Mouse (Mus musculus) kidney, embryonic 15.5 days (tissue): Measurements from ENCODE around the gene Camk1d. TPM values are rescaled to one million over a fixed set of nuclear protein-coding genes. Genes with fewer than 3 reads are reported as not detected.

Source experiments
- ATAC-seq: fragments of 200-750 bp; cut with Nextera tagmentation; replicated peaks from 2 replicates; pipeline ENCODE4 v1.8.0; 2017; ENCODE audit warnings: moderate TSS enrichment; ENCODE audit not compliant: low FRiP score
- H3K27ac ChIP-seq: fragments of 300-500 bp; sonication (generic); 2 replicates; pipeline ENCODE4 v1.5.1; 2015; ENCODE audit warnings: mild to moderate bottlenecking, inconsistent platforms
- H3K27me3 ChIP-seq: fragments of 300-500 bp; sonication (generic); 2 replicates; pipeline ENCODE4 v1.6.1; 2015; ENCODE audit warnings: inconsistent platforms
- H3K36me3 ChIP-seq: fragments of 300-500 bp; sonication (generic); 2 replicates; pipeline ENCODE4 v1.6.1; 2015; ENCODE audit warnings: inconsistent platforms
- H3K4me1 ChIP-seq: fragments of 300-500 bp; sonication (generic); 2 replicates; pipeline ENCODE4 v1.6.1; 2015; ENCODE audit warnings: inconsistent platforms
- H3K4me2 ChIP-seq: fragments of 300-500 bp; sonication (generic); 2 replicates; pipeline ENCODE4 v1.6.1; 2015; ENCODE audit warnings: moderate library complexity, mild to moderate bottlenecking, inconsistent platforms
- H3K4me3 ChIP-seq: fragments of 300-500 bp; sonication (generic); replicated peaks from 2 replicates; pipeline ENCODE4 v1.5.1; 2015; ENCODE audit warnings: mild to moderate bottlenecking, inconsistent platforms
- H3K9ac ChIP-seq: fragments of 300-500 bp; sonication (generic); 2 replicates; pipeline ENCODE4 v1.6.1; 2015; ENCODE audit warnings: mild to moderate bottlenecking, inconsistent platforms
- H3K9me3 ChIP-seq: fragments of 300-500 bp; sonication (generic); replicated peaks from 2 replicates; pipeline ENCODE4 v1.6.1; 2016; ENCODE audit warnings: inconsistent platforms
- WGBS: fragments of 180-500 bp; shearing (Covaris S2); methylation state at CpG from one replicate; pipeline ENCODE4 v1.1.7; 2015; ENCODE audit warnings: mixed read lengths; 5-methylcytosine and 5-hydroxymethylcytosine counted together
- polyA plus RNA-seq: library from polyadenylated mRNA; unstranded; fragments of >200 nt; fragmentation: Nextera tagmentation; extraction: Ambion mirVana; gene quantifications from 2 replicates; pipeline ENCODE4 v1.2.1, GENCODE M21; 2015

Camk1d gene
- polyA plus RNA-seq, 1 experiment from 2014 or later, result 1.9 TPM

- Histone ChIP-seq H3K4me3 (no peak overlapping the region), H3K4me2 (no peak overlapping the region), H3K27me3 (no peaks in the 10 kb centered on the region), H3K9ac (no peak overlapping the region), H3K4me1 (no peaks in the 10 kb centered on the region), H3K36me3 (no peaks in the 10 kb centered on the region), H3K27ac (no peak overlapping the region), H3K9me3 (no peaks in the 10 kb centered on the region)
- WGBS, result 82% methylated on average over 16 of the region's 16 CpGs
- ATAC-seq, result no peak
These were observed 278.6 kb downstream of the Camk1d start for GRCm38 (mm10) chr2:5435587-5436253.

DNA sequence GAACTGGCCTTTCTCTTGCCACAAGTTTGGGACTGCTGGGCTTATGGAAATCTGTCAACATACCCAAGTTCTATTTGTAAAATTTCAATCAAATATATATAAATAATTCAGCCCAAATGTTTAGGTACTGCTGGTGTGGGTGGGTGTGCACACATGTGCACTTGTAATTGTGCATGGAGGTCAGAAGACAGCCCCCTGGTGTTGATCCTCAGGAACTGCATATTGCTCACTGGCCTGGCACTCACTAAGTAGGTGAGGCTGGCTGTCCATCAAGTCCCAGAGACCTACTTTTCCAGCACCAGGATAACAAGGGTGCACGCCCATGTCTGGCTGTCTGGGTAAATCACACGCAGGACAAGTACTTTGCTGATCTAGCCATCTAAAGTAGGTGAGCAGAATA lies 283.0 kb downstream of the Camk1d start:
- H3K4me1 ChIP-seq, result no peaks in the 10 kb centered on the region
- no peaks in the 10 kb centered on the region for H3K27me3 ChIP-seq
- no peak overlapping the region for H3K27ac ChIP-seq
- no peak overlapping the region for H3K4me3 ChIP-seq
- no peak overlapping the region for H3K4me2 ChIP-seq
- H3K9me3 ChIP-seq, result no peaks in the 10 kb centered on the region
- no peaks in the 10 kb centered on the region for H3K36me3 ChIP-seq
- ATAC-seq, result no peak
- 72% methylated on average over 2 of the region's 2 CpGs for WGBS
- no peak overlapping the region for H3K9ac ChIP-seq

DNA sequence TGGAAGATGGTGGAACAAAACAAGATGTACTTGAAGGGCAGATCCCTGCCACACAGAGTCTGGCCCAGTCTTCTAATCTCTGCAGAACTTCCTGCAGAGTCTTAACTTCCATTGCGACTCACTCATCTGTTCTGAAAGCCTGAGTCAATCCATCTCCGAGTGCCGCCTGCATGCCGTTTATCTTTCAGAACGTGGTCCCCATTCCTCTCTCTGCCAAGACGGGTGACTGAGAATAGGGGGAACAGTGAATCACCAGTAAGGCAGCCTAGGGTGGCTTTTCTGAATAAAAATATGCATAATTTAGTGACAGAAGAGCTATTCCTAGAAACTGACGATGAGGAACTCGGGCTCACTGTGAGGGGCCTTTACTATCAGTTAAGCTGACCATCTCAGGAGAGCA lies 284.4 kb downstream of the Camk1d start:
- Histone ChIP-seq H3K4me3 (no peak overlapping the region), H3K36me3 (no peaks in the 10 kb centered on the region), H3K4me1 (no peaks in the 10 kb centered on the region), H3K27me3 (no peaks in the 10 kb centered on the region), H3K4me2 (no peak overlapping the region), H3K27ac (no peak overlapping the region), H3K9ac (no peak overlapping the region), H3K9me3 (no peaks in the 10 kb centered on the region)
- 84% methylated on average over 8 of the region's 8 CpGs for WGBS
- ATAC-seq, result no peak

DNA sequence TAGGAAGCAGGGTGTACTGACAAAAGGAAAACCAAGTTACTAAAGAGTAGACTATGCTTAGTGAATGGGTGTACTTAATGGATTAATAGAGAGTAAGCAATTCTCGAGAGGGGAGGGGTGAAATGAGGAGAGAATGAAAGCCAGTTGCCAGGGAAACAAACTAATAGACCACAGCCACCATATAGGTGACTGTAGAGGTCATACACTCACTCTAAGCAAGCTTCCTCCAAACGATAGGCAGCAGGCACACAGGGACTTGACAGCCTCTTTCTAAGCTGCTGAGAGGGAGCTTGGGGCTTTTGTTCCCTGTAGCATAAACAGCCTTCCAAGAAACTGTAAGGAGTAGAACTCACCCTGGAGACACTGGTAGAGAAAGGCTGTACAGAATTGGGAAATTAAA lies 288.2 kb downstream of the Camk1d start:
- Histone ChIP-seq H3K27me3 (no peaks in the 10 kb centered on the region), H3K4me2 (no peak overlapping the region), H3K27ac (no peak overlapping the region), H3K9ac (no peak overlapping the region), H3K4me3 (no peak overlapping the region), H3K36me3 (no peaks in the 10 kb centered on the region), H3K4me1 (no peaks in the 10 kb centered on the region), H3K9me3 (no peaks in the 10 kb centered on the region)
- ATAC-seq, result no peak
- 31% methylated on average over 2 of the region's 2 CpGs for WGBS

- no peaks in the 10 kb centered on the region for H3K4me1 ChIP-seq
- H3K36me3 ChIP-seq, result no peaks in the 10 kb centered on the region
- no peaks in the 10 kb centered on the region for H3K27me3 ChIP-seq
- no peak overlapping the region for H3K27ac ChIP-seq
- no peaks in the 10 kb centered on the region for H3K9me3 ChIP-seq
- H3K9ac ChIP-seq, result no peak overlapping the region
- no peak overlapping the region for H3K4me3 ChIP-seq
- no peak for ATAC-seq
- H3K4me2 ChIP-seq, result no peak overlapping the region
- WGBS, result 86% methylated on average over 3 of the region's 3 CpGs
These were observed 288.7 kb downstream of the Camk1d start for GRCm38 (mm10) chr2:5425612-5426011.

- no peaks in the 10 kb centered on the region for H3K27me3 ChIP-seq
- no peak overlapping the region for H3K9ac ChIP-seq
- no peak overlapping the region for H3K4me2 ChIP-seq
- 0 out of 2 replicates have a peak, but pooled peaks cover 3% of the 10 kb centered on the region for H3K4me1 ChIP-seq
- no peaks in the 10 kb centered on the region for H3K36me3 ChIP-seq
- WGBS, result 63% methylated on average over 5 of the region's 5 CpGs
- H3K4me3 ChIP-seq, result no peak overlapping the region
- no peak overlapping the region for H3K27ac ChIP-seq
- ATAC-seq, result no peak
- H3K9me3 ChIP-seq, result no peaks in the 10 kb centered on the region
These were observed 293.6 kb downstream of the Camk1d start for GRCm38 (mm10) chr2:5420621-5421196.

DNA sequence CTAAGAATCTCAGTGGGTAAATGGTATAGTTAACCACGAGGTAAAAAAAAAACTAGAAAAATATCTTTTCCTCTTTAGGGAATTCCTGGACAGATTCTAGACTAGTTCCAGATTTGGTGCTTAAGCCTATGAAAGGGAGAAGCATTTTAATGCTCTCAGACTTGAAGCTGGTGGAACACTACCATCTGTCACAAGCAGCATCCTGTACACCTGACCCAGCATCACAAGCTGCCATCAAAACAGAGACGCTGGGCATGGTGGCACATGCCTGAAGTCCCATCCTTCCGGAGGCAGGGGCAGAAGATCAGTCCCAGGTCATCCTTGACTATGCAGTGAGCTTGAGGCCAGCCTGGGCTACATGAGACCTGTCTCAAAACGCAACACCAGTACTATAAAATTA lies 295.5 kb downstream of the Camk1d start:
- Histone ChIP-seq H3K27ac (no peak overlapping the region), H3K4me2 (no peak overlapping the region), H3K9me3 (no peaks in the 10 kb centered on the region), H3K36me3 (no peaks in the 10 kb centered on the region), H3K27me3 (no peaks in the 10 kb centered on the region), H3K4me1 (0 out of 2 replicates have a peak, but pooled peaks cover 3% of the 10 kb centered on the region), H3K4me3 (no peak overlapping the region), H3K9ac (no peak overlapping the region)
- no peak for ATAC-seq
- 90% methylated on average over 4 of the region's 4 CpGs for WGBS

GRCm38 (mm10) chr2:5417158-5418032 lies 296.9 kb downstream of the Camk1d start:
- Histone ChIP-seq H3K36me3 (no peaks in the 10 kb centered on the region), H3K27ac (peak overlapping the region; percentile 5; the same call in 1 of the 2 replicates), H3K27me3 (no peaks in the 10 kb centered on the region), H3K9ac (no peak overlapping the region), H3K4me1 (0 out of 2 replicates have a peak, but pooled peaks cover 3% of the 10 kb centered on the region), H3K4me3 (no peak overlapping the region), H3K9me3 (no peaks in the 10 kb centered on the region), H3K4me2 (no peak overlapping the region)
- no peak for ATAC-seq
- WGBS, result 54% methylated on average over 6 of the region's 6 CpGs

- WGBS, result 50% methylated on average over 2 of the region's 2 CpGs
These were observed 302.5 kb downstream of the Camk1d start for GRCm38 (mm10) chr2:5411774-5412173.

GRCm38 (mm10) chr2:5403850-5404249 lies 310.5 kb downstream of the Camk1d start:
- Histone ChIP-seq H3K9me3 (no peaks in the 10 kb centered on the region), H3K4me2 (no peak overlapping the region), H3K27me3 (no peaks in the 10 kb centered on the region), H3K36me3 (no peaks in the 10 kb centered on the region), H3K9ac (no peak overlapping the region), H3K27ac (no peak overlapping the region), H3K4me1 (no peaks in the 10 kb centered on the region), H3K4me3 (no peak overlapping the region)
- 66% methylated on average over 3 of the region's 3 CpGs for WGBS
- ATAC-seq, result no peak

More at GRCm38 (mm10) chr2:5411774-5412173, 302.5 kb downstream of the Camk1d start:
- Histone ChIP-seq H3K4me1 (no peaks in the 10 kb centered on the region), H3K27ac (no peak overlapping the region), H3K4me3 (no peak overlapping the region), H3K4me2 (no peak overlapping the region), H3K36me3 (no peaks in the 10 kb centered on the region), H3K9me3 (no peaks in the 10 kb centered on the region), H3K9ac (no peak overlapping the region), H3K27me3 (no peaks in the 10 kb centered on the region)
- no peak for ATAC-seq

DNA sequence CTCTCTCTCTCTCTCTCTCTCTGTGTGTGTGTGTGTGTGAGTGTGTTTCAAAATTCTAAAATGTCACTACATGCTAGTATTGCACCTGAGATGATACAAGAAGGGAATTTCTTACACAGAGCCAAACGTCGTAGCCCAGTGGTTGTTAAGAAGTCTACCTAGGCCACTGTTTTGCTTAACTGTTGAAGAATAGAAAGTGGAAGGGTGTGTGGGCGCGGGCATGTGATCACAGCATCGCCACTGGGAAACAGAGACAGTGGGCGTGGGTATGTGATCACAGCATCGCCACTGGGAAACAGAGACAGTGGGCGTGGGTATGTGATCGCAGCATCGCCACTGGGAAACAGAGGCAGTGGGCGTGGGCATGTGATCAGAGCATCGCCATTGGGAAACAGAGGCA lies 312.3 kb downstream of the Camk1d start:
- Histone ChIP-seq H3K27me3 (no peaks in the 10 kb centered on the region), H3K9me3 (no peaks in the 10 kb centered on the region), H3K27ac (no peak overlapping the region), H3K4me3 (no peak overlapping the region), H3K9ac (no peak overlapping the region), H3K4me1 (no peaks in the 10 kb centered on the region), H3K36me3 (no peaks in the 10 kb centered on the region), H3K4me2 (no peak overlapping the region)
- 89% methylated on average over 12 of the region's 12 CpGs for WGBS
- ATAC-seq, result no peak

GRCm38 (mm10) chr2:5398505-5398904 lies 315.8 kb downstream of the Camk1d start:
- Histone ChIP-seq H3K9me3 (no peaks in the 10 kb centered on the region), H3K36me3 (no peaks in the 10 kb centered on the region), H3K9ac (no peak overlapping the region), H3K4me2 (no peak overlapping the region), H3K4me3 (no peak overlapping the region), H3K27ac (no peak overlapping the region), H3K4me1 (no peaks in the 10 kb centered on the region), H3K27me3 (no peaks in the 10 kb centered on the region)
- ATAC-seq, result no peak
- WGBS, result 93% methylated on average over 9 of the region's 9 CpGs
